Mouse (Mus musculus) embryonic fibroblast, embryonic 13.5 days (primary cell): Measurements from ENCODE around the gene Lrrc49.

ENCODE experiments used
- CTCF ChIP-seq: IDR thresholded peaks from 2 replicates; pipeline ENCODE4 v1.5.1; 2011; ENCODE audit warnings: mild to moderate bottlenecking, control low read depth, low read length, moderate library complexity, borderline replicate concordance; ENCODE audit not compliant: insufficient read depth
- POLR2A ChIP-seq: IDR thresholded peaks from 2 replicates; pipeline ENCODE4 v1.6.1; 2011; ENCODE audit warnings: low read depth, mild to moderate bottlenecking, control low read depth, low read length, moderate library complexity

DNA sequence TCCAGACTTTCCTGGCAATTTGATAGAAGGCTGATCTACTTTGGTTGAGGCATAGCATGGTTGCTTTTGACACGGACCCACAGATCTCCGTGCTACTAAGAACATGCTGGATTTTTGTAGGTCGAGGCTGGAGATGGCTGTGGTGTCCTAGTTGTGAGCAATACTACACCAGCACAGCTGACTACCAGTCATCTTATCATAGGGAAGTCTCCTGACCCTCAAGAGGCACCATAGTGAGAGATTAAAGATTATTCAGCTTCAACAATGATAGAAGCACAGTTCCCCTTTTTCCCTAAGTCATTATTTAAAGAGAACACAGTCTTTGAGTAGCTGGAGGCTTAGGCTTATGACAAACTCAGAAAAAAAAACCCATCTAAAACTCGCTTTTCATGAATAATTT is 87.7 kb downstream of the Lrrc49 start:
- TF ChIP-seq CTCF = no peak
- TF ChIP-seq POLR2A = no peak
